Comparison of ENCODE assay signal across 16 mouse cellular contexts in genomic region chr3:116014901-116015300, GRCm38 (mm10).
"Had no signal": no experiment of that assay in that cellular context is flagged by ENCODE, and none has a peak within 500 bp of the region (broad histone marks: within the 10 kb centered on the region; RNA-seq: fewer than 3 reads in every experiment).

No protein-coding gene starts in this region.

- H3K4me1 ChIP-seq: lung, embryonic 15.5 days; neural tube, embryonic 12.5 days; stomach, embryonic 15.5 days had no signal

- H3K4me3 ChIP-seq: lung, embryonic 15.5 days; megakaryocyte, embryonic 14.5 days; midbrain, embryonic 13.5 days; midbrain, embryonic 15.5 days; neural tube, embryonic 12.5 days; stomach, embryonic 15.5 days had no signal

- H3K4me2 ChIP-seq: lung, embryonic 15.5 days; midbrain, embryonic 11.5 days; midbrain, embryonic 13.5 days; midbrain, embryonic 15.5 days; neural tube, embryonic 12.5 days; stomach, embryonic 15.5 days had no signal

- H3K27me3 ChIP-seq: lung, embryonic 15.5 days; megakaryocyte, embryonic 14.5 days; midbrain, embryonic 13.5 days; midbrain, embryonic 15.5 days; neural tube, embryonic 12.5 days; stomach, embryonic 15.5 days had no signal

- ATAC-seq: lung, postnatal 0 days; midbrain, embryonic 13.5 days; midbrain, embryonic 15.5 days had no signal

- H3K9me3 ChIP-seq: lung, embryonic 15.5 days; megakaryocyte, embryonic 14.5 days; midbrain, embryonic 13.5 days; midbrain, embryonic 15.5 days; neural tube, embryonic 12.5 days; stomach, embryonic 15.5 days had no signal

- H3K36me3 ChIP-seq: lung, embryonic 15.5 days; midbrain, embryonic 13.5 days; midbrain, embryonic 15.5 days; neural tube, embryonic 12.5 days; stomach, embryonic 15.5 days had no signal

- H3K9ac ChIP-seq: lung, embryonic 15.5 days; midbrain, embryonic 13.5 days; midbrain, embryonic 15.5 days; neural tube, embryonic 12.5 days; stomach, embryonic 15.5 days had no signal

- DNase-seq: lung, adult 2 months; lung, postnatal 14 days; lung, postnatal 36 days; right cerebral cortex, postnatal 14 days; thymus, adult 2 months; thymus, postnatal 36 days had no signal

- H3K27ac ChIP-seq: lung, embryonic 15.5 days; macrophage; midbrain, embryonic 13.5 days; midbrain, embryonic 15.5 days; neural tube, embryonic 12.5 days; stomach, embryonic 15.5 days; stomach, postnatal 0 days had no signal
